Comparison of ENCODE assay signal across 11 mouse cellular contexts in genomic region chr12:87157361-87157760, GRCm38 (mm10). TPM values are rescaled to one million over a fixed set of nuclear protein-coding genes. Genes with fewer than 3 reads are reported as not detected.
DNase-seq lines count a peak whose midpoint lies in the region; ATAC-seq and TF ChIP-seq lines count a peak whose summit lies in the region.
"Had no signal": no experiment of that assay in that cellular context is flagged by ENCODE, and none has a peak within 500 bp of the region (broad histone marks: within the 10 kb centered on the region; RNA-seq: fewer than 3 reads in every experiment).

No protein-coding gene starts in this region.

- no peaks in the 10 kb centered on the region for H3K27me3 ChIP-seq in E14TG2a.4 (ENCODE audit: insufficient read depth, low read length)
- H3K27me3 ChIP-seq in kidney, embryonic 16.5 days (ENCODE audit: insufficient read depth, low read length), result no peaks in the 10 kb centered on the region
- H3K27me3 ChIP-seq in lung, embryonic 14.5 days (ENCODE audit: insufficient read depth, low read length), result no peaks in the 10 kb centered on the region

- H3K4me1 ChIP-seq in E14TG2a.4 (replicated peaks; ENCODE audit: low read depth, low read length), result peaks cover 14% of the 10 kb centered on the region
- H3K4me1 ChIP-seq in kidney, embryonic 16.5 days (ENCODE audit: insufficient read depth, low read length), result no peaks in the 10 kb centered on the region
- no peaks in the 10 kb centered on the region for H3K4me1 ChIP-seq in lung, embryonic 14.5 days (ENCODE audit: insufficient read depth)

- peaks cover 36% of the 10 kb centered on the region for H3K9me3 ChIP-seq in E14TG2a.4 (ENCODE audit: low read length)
- H3K9me3 ChIP-seq in kidney, embryonic 16.5 days (ENCODE audit: low read length), result 0 out of 2 replicates have a peak, but pooled peaks cover 6% of the 10 kb centered on the region
- H3K9me3 ChIP-seq in lung, embryonic 14.5 days (ENCODE audit: low read depth, low read length), result no peaks in the 10 kb centered on the region; the same call in 1 of the 2 replicates

- DNase-seq in adrenal gland, postnatal 10 days, result peak; percentile 39
- DNase-seq in adrenal gland, postnatal 4 days (ENCODE audit: low spot score in 2 of 2), result no peak
- peak; percentile 42 for DNase-seq in lung, embryonic 14.5 days
- no peak for DNase-seq in Muller cell, postnatal 12 days (ENCODE audit: inconsistent ontology term)
- DNase-seq in left cerebral cortex, adult 8-10 months (ENCODE audit: low spot score in 2 of 2), result no peak
- DNase-seq in cerebellum, postnatal 4 days (ENCODE audit: low spot score in 2 of 2), result no peak
- DNase-seq: cerebellum, adult 9-10 months; right cerebral cortex, postnatal 25 days had no signal

- H3K27ac ChIP-seq in kidney, embryonic 16.5 days (ENCODE audit: low read length), result peak overlapping the region; percentile 60; the same call in 1 of the 2 replicates
- peak overlapping the region; percentile 27; the same call in 1 of the 2 replicates for H3K27ac ChIP-seq in lung, embryonic 14.5 days (ENCODE audit: low read depth)

- TF ChIP-seq CTCF in E14TG2a.4 (conservative IDR thresholded peaks at IDR 0.05; ENCODE audit: low read length), result no peak
- TF ChIP-seq CTCF in lung, embryonic 14.5 days (IDR thresholded peaks at IDR 0.05; ENCODE audit: low read depth), result no peak

- H3K9ac ChIP-seq in kidney, embryonic 16.5 days (replicated peaks; ENCODE audit: low read length), result no peak overlapping the region
- no peak overlapping the region for H3K9ac ChIP-seq in lung, embryonic 14.5 days

- 0 out of 2 replicates have a peak overlapping the region, but pooled peaks have one; percentile 17 for H3K4me3 ChIP-seq in E14TG2a.4 (replicated peaks; ENCODE audit: low read length)
- H3K4me3 ChIP-seq in kidney, embryonic 16.5 days (ENCODE audit: low read length), result 0 out of 2 replicates have a peak overlapping the region, but pooled peaks have one; percentile 8
- 0 out of 2 replicates have a peak overlapping the region, but pooled peaks have one; percentile 18 for H3K4me3 ChIP-seq in lung, embryonic 14.5 days (ENCODE audit: low read depth, low read length)

- 48% methylated on average over 4 of the region's 4 CpGs for WGBS in kidney, embryonic 16.5 days
- 34% methylated on average over 4 of the region's 4 CpGs for WGBS in lung, embryonic 14.5 days

- ATAC-seq in kidney, embryonic 16.5 days (ENCODE audit: low FRiP score, low TSS enrichment), result peak; percentile 90
- peak; percentile 47 for ATAC-seq in lung, embryonic 14.5 days (ENCODE audit: insufficient read depth)
- ATAC-seq: forebrain, embryonic 14.5 days had no signal

- peaks cover 22% of the 10 kb centered on the region for H3K36me3 ChIP-seq in E14TG2a.4 (ENCODE audit: insufficient read depth, low read length)
- H3K36me3 ChIP-seq in kidney, embryonic 16.5 days (ENCODE audit: insufficient read depth, low read length), result peaks cover 10% of the 10 kb centered on the region; the same call in 1 of the 2 replicates
- 0 out of 2 replicates have a peak, but pooled peaks cover 5% of the 10 kb centered on the region for H3K36me3 ChIP-seq in lung, embryonic 14.5 days (ENCODE audit: insufficient read depth)

- H3K4me2 ChIP-seq in kidney, embryonic 16.5 days (replicated peaks; ENCODE audit: low read depth, low read length), result 0 out of 2 replicates have a peak overlapping the region, but pooled peaks have one; percentile 4
- H3K4me2 ChIP-seq in lung, embryonic 14.5 days, result peak overlapping the region; percentile 43

RNA-seq across cellular contexts. Expression of gene Pomt2, which starts 9.6 kb away (rescaled TPM):
- 10 to 100 TPM; 11.5 to 14.1 TPM for total RNA-seq in adrenal gland, postnatal 10 days (2021)
- 10 to 100 TPM; 13.4 to 16.7 TPM for total RNA-seq in adrenal gland, postnatal 4 days (2021)
- polyA plus RNA-seq in kidney, embryonic 16.5 days (2015; fragmentation: Nextera tagmentation; extraction: Ambion mirVana), result 20.3 and 20.7 TPM in 2 replicates
- 18.0 and 21.6 TPM in 2 replicates for polyA plus RNA-seq in lung, embryonic 14.5 days (2014; fragmentation: Nextera tagmentation; extraction: Ambion mirVana)
- 10 to 100 TPM; 18.3 to 19.6 (median 19.1) TPM for total RNA-seq in left cerebral cortex, adult 8-10 months (2022)

RNA-seq across cellular contexts. Expression of gene Gstz1, which starts 10.4 kb away (rescaled TPM):
- 100 to 1,000 TPM; 104 to 140 TPM for total RNA-seq in adrenal gland, postnatal 10 days (2021)
- total RNA-seq in adrenal gland, postnatal 4 days (2021), result 100 to 1,000 TPM in 1 of 2 experiments, 10 to 100 TPM in 1; 83.6 to 106 TPM
- 59.8 and 60.4 TPM in 2 replicates for polyA plus RNA-seq in kidney, embryonic 16.5 days (2015; fragmentation: Nextera tagmentation; extraction: Ambion mirVana)
- 39.3 and 40.9 TPM in 2 replicates for polyA plus RNA-seq in lung, embryonic 14.5 days (2014; fragmentation: Nextera tagmentation; extraction: Ambion mirVana)
- 10 to 100 TPM; 52.3 to 58.4 (median 55.2) TPM for total RNA-seq in left cerebral cortex, adult 8-10 months (2022)

RNA-seq across cellular contexts. Expression of gene Samd15, which starts 42.2 kb away (rescaled TPM):
- total RNA-seq in adrenal gland, postnatal 10 days (2021), result 1 to 10 TPM; 1.1 to 1.8 TPM
- total RNA-seq in adrenal gland, postnatal 4 days (2021), result 1 to 10 TPM; 3.0 to 3.2 TPM
- 0.66 and 1.2 TPM in 2 replicates for polyA plus RNA-seq in kidney, embryonic 16.5 days (2015; fragmentation: Nextera tagmentation; extraction: Ambion mirVana)
- 1.1 and 1.8 TPM in 2 replicates for polyA plus RNA-seq in lung, embryonic 14.5 days (2014; fragmentation: Nextera tagmentation; extraction: Ambion mirVana)
- total RNA-seq in left cerebral cortex, adult 8-10 months (2022), result 1 to 10 TPM; 3.5 to 7.3 (median 5.1) TPM

RNA-seq across cellular contexts. Expression of gene Tmed8, which starts 42.9 kb away (rescaled TPM):
- 10 to 100 TPM; 17.5 to 19.3 TPM for total RNA-seq in adrenal gland, postnatal 10 days (2021)
- 10 to 100 TPM; 25.3 to 28.1 TPM for total RNA-seq in adrenal gland, postnatal 4 days (2021)
- 2.0 and 2.5 TPM in 2 replicates for polyA plus RNA-seq in kidney, embryonic 16.5 days (2015; fragmentation: Nextera tagmentation; extraction: Ambion mirVana)
- polyA plus RNA-seq in lung, embryonic 14.5 days (2014; fragmentation: Nextera tagmentation; extraction: Ambion mirVana), result 3.5 and 4.0 TPM in 2 replicates
- total RNA-seq in left cerebral cortex, adult 8-10 months (2022), result 10 to 100 TPM; 27.7 to 30.1 (median 29.0) TPM

RNA-seq across cellular contexts. Expression of gene Ngb, which starts 55.0 kb away (rescaled TPM):
- total RNA-seq in adrenal gland, postnatal 10 days (2021), result 1 to 10 TPM in 1 of 2 experiments, under 1 TPM in 1; 0.87 to 2.0 TPM
- total RNA-seq in adrenal gland, postnatal 4 days (2021), result 1 to 10 TPM; 1.2 to 1.5 TPM
- 0.35 and 0.73 TPM in 2 replicates for polyA plus RNA-seq in kidney, embryonic 16.5 days (2015; fragmentation: Nextera tagmentation; extraction: Ambion mirVana)
- polyA plus RNA-seq in lung, embryonic 14.5 days (2014; fragmentation: Nextera tagmentation; extraction: Ambion mirVana), result 7.6 and 10.4 TPM in 2 replicates
- total RNA-seq in left cerebral cortex, adult 8-10 months (2022), result 10 to 100 TPM in 1 of 4 experiments, 1 to 10 TPM in 3; 7.1 to 10.4 (median 8.5) TPM

Comparison
In these comparisons a context has a peak if more than half of its experiments do, and no peak if none do; other contexts are left out.
1. DNase-seq: peak in adrenal gland, postnatal 10 days (single experiment) and lung, embryonic 14.5 days (single experiment); none in adrenal gland, postnatal 4 days (0 of 2), Muller cell, postnatal 12 days (single experiment), left cerebral cortex, adult 8-10 months (0 of 2) and cerebellum, postnatal 4 days (0 of 2).
2. Peak in every context shown above with its lines, with median percentiles within 50 percentile points of each other: H3K4me3 ChIP-seq.